Comparison of ENCODE assay signal across 8 mouse cellular contexts in genomic region chr11:22858441-22859300, GRCm38 (mm10). TPM values are rescaled to one million over a fixed set of nuclear protein-coding genes. Genes with fewer than 3 reads are reported as not detected.
DNase-seq lines count a peak whose midpoint lies in the region; ATAC-seq and TF ChIP-seq lines count a peak whose summit lies in the region.

No protein-coding gene starts in this region.

- DNase-seq in heart, postnatal 4 days, result no peak
- no peak for DNase-seq in Patski (ENCODE audit: low read depth, low spot score)
- DNase-seq in forebrain, postnatal 0 days, result no peak
- peak; percentile 69 for DNase-seq in kidney, postnatal 10 days
- peak; percentile 94 for DNase-seq in midbrain, embryonic 11.5 days (ENCODE audit: low spot score, missing footprints)
- DNase-seq in thymus, postnatal 0 days (ENCODE audit: low spot score), result peak; percentile 59
- no peak for DNase-seq in ovary, postnatal 14 days (ENCODE audit: low spot score)

- 0 out of 2 replicates have a peak, but pooled peaks have one; percentile 23 for ATAC-seq in heart, embryonic 11.5 days (replicated peaks; ENCODE audit: insufficient number of reproducible peaks, low FRiP score, low TSS enrichment)
- peak; percentile 56 for ATAC-seq in Patski
- ATAC-seq in forebrain, postnatal 0 days, result peak; percentile 43; the same call in 1 of the 2 replicates
- ATAC-seq in midbrain, embryonic 11.5 days (ENCODE audit: low FRiP score), result peak; percentile 28

- no peaks in the 10 kb centered on the region for H3K36me3 ChIP-seq in heart, embryonic 11.5 days (ENCODE audit: control insufficient read depth, insufficient read depth, low read length)
- no peaks in the 10 kb centered on the region for H3K36me3 ChIP-seq in forebrain, postnatal 0 days (ENCODE audit: insufficient read depth)
- no peaks in the 10 kb centered on the region for H3K36me3 ChIP-seq in midbrain, embryonic 11.5 days (ENCODE audit: control insufficient read depth, insufficient read depth, low read length)

- H3K27ac ChIP-seq in heart, embryonic 11.5 days (ENCODE audit: low read depth, low read length), result no peak overlapping the region
- no peak overlapping the region for H3K27ac ChIP-seq in forebrain, postnatal 0 days (ENCODE audit: low read depth, low read length)
- H3K27ac ChIP-seq in midbrain, embryonic 11.5 days (ENCODE audit: low read depth, low read length), result no peak overlapping the region

- TF ChIP-seq CTCF in Patski (IDR thresholded peaks at IDR 0.05), result no peak
- no peak for TF ChIP-seq CTCF in forebrain, postnatal 0 days (IDR thresholded peaks at IDR 0.05; ENCODE audit: low read depth)

- peak overlapping the region; percentile 100 for H3K4me2 ChIP-seq in heart, embryonic 11.5 days
- peak overlapping the region; percentile 98 for H3K4me2 ChIP-seq in forebrain, postnatal 0 days (ENCODE audit: low read depth)
- H3K4me2 ChIP-seq in midbrain, embryonic 11.5 days, result peak overlapping the region; percentile 96

- in situ Hi-C loops in Patski (cut with MboI; ENCODE audit: low pct_unique_long_range_greater_than_20kb), result loop anchor here (10.0 kb wide), 1 partner anchor 164 kb away; no protein-coding TSS in a partner anchor

- 2% methylated on average over 50 of the region's 50 CpGs for WGBS in heart, embryonic 11.5 days (ENCODE audit: insufficient replicate concordance)
- WGBS in forebrain, postnatal 0 days, result 3% methylated on average over 50 of the region's 50 CpGs
- 1% methylated on average over 50 of the region's 50 CpGs for WGBS in midbrain, embryonic 11.5 days

- H3K9ac ChIP-seq in heart, embryonic 11.5 days (ENCODE audit: low read depth, low read length), result peak overlapping the region; percentile 81
- peak overlapping the region; percentile 56 for H3K9ac ChIP-seq in forebrain, postnatal 0 days
- H3K9ac ChIP-seq in midbrain, embryonic 11.5 days (ENCODE audit: low read length), result peak overlapping the region; percentile 67

- peak overlapping the region; percentile 78 for H3K4me3 ChIP-seq in heart, embryonic 11.5 days (ENCODE audit: low read depth, low read length)
- H3K4me3 ChIP-seq in forebrain, postnatal 0 days (ENCODE audit: low read depth, low read length), result peak overlapping the region; percentile 74
- peak overlapping the region; percentile 73 for H3K4me3 ChIP-seq in midbrain, embryonic 11.5 days (ENCODE audit: low read depth, low read length)

- POLR2A ChIA-PET in Patski (lab: Charles Lee), result interaction anchor here (0.6 to 1.4 kb wide), 6 partner anchors 10 to 65 kb away, joined by 3 to 5 read pairs (median 3); no protein-coding TSS in a partner anchor

- CTCF ChIA-PET in Patski (lab: Charles Lee), result interaction anchor here (0.6 to 1.5 kb wide), 7 partner anchors 13 to 227 kb away, joined by 3 to 4 read pairs (median 3); no protein-coding TSS in a partner anchor

- H3K9me3 ChIP-seq in heart, embryonic 11.5 days (replicated peaks; ENCODE audit: control insufficient read depth, low read length), result no peaks in the 10 kb centered on the region
- no peaks in the 10 kb centered on the region for H3K9me3 ChIP-seq in forebrain, postnatal 0 days (ENCODE audit: low read length)
- no peaks in the 10 kb centered on the region for H3K9me3 ChIP-seq in midbrain, embryonic 11.5 days (ENCODE audit: control insufficient read depth, low read length)

- peaks cover 7% of the 10 kb centered on the region; the same call in 1 of the 2 replicates for H3K4me1 ChIP-seq in heart, embryonic 11.5 days (ENCODE audit: control insufficient read depth, insufficient read depth, low read length)
- peaks cover 11% of the 10 kb centered on the region; the same call in 1 of the 2 replicates for H3K4me1 ChIP-seq in forebrain, postnatal 0 days (ENCODE audit: insufficient read depth)
- H3K4me1 ChIP-seq in midbrain, embryonic 11.5 days (ENCODE audit: control insufficient read depth, insufficient read depth, low read length), result peaks cover 20% of the 10 kb centered on the region

- H3K27me3 ChIP-seq in heart, embryonic 11.5 days (ENCODE audit: control insufficient read depth, insufficient read depth, low read length), result peaks cover 12% of the 10 kb centered on the region; the same call in 1 of the 2 replicates
- no peaks in the 10 kb centered on the region for H3K27me3 ChIP-seq in Patski
- peaks cover 34% of the 10 kb centered on the region for H3K27me3 ChIP-seq in forebrain, postnatal 0 days (ENCODE audit: insufficient read depth, low read length)
- peaks cover 54% of the 10 kb centered on the region for H3K27me3 ChIP-seq in midbrain, embryonic 11.5 days (ENCODE audit: control insufficient read depth, insufficient read depth, low read length)

RNA-seq across cellular contexts. Expression of gene B3gnt2, which starts 2.1 kb away (rescaled TPM):
- polyA plus RNA-seq in heart, embryonic 11.5 days (2014; fragmentation: Nextera tagmentation; extraction: Ambion mirVana), result 2.2 and 2.9 TPM in 2 replicates
- total RNA-seq in heart, postnatal 4 days (2021), result 1 to 10 TPM; 7.4 to 8.1 TPM
- 20.3 TPM for polyA plus RNA-seq in Patski (2021)
- 3.1 and 6.7 TPM in 2 replicates for total RNA-seq in forebrain, postnatal 0 days (2014; rRNA removed)
- polyA plus RNA-seq in forebrain, postnatal 0 days (2015; fragmentation: Nextera tagmentation; extraction: Ambion mirVana), result 3.0 and 3.6 TPM in 2 replicates
- polyA plus RNA-seq in midbrain, embryonic 11.5 days (2014; fragmentation: Nextera tagmentation; extraction: Ambion mirVana), result 1.8 and 1.9 TPM in 2 replicates
- polyA plus RNA-seq in thymus, postnatal 0 days (2015; fragmentation: Nextera tagmentation; extraction: Ambion mirVana), result 25.5 and 26.1 TPM in 2 replicates

Comparison
In these comparisons a context has a peak if more than half of its experiments do, and no peak if none do; other contexts are left out.
1. DNase-seq: peak in kidney, postnatal 10 days (single experiment), midbrain, embryonic 11.5 days (single experiment) and thymus, postnatal 0 days (single experiment); none in heart, postnatal 4 days (single experiment), Patski (single experiment), forebrain, postnatal 0 days (single experiment) and ovary, postnatal 14 days (single experiment).
2. Peak in every context shown above with its lines, with median percentiles within 50 percentile points of each other: ATAC-seq, H3K4me2 ChIP-seq, H3K4me3 ChIP-seq and H3K9ac ChIP-seq.